Comparison of ENCODE assay signal across 8 mouse cellular contexts in genomic region chr11:46437459-46438000, GRCm38 (mm10). TPM values are rescaled to one million over a fixed set of nuclear protein-coding genes. Genes with fewer than 3 reads are reported as not detected.
DNase-seq lines count a peak whose midpoint lies in the region; ATAC-seq and TF ChIP-seq lines count a peak whose summit lies in the region.

No protein-coding gene starts in this region.

- peaks cover 48% of the 10 kb centered on the region for H3K79me2 ChIP-seq in C2C12 (ENCODE audit: control insufficient read depth, insufficient read depth)

- TF ChIP-seq EP300 in liver, postnatal 0 days (IDR thresholded peaks at IDR 0.05; ENCODE audit: low read depth), result no peak

- no peaks in the 10 kb centered on the region for H3K9me3 ChIP-seq in liver, postnatal 0 days (ENCODE audit: low read length)

- 1% methylated on average over 23 of the region's 23 CpGs for WGBS in cerebellum, adult 2 months
- under 1% methylated on average over 23 of the region's 23 CpGs for whole genome bisulfite sequencing in liver, postnatal 0 days (ENCODE audit: insufficient replicate concordance)

- peak in 1 of 2 experiments; percentile 14 for DNase-seq in cerebellum, adult 2 months
- DNase-seq in cerebellum, adult 9-11 months, result no peak
- no peak for DNase-seq in liver, postnatal 0 days
- DNase-seq in spleen, postnatal 10 days (ENCODE audit: low spot score in 2 of 2), result peak; percentile 66 to 69
- DNase-seq in ovary, postnatal 36 days (ENCODE audit: low spot score), result no peak

- H3K4me3 ChIP-seq in cerebellum, adult 2 months (replicated peaks; ENCODE audit: insufficient read depth, low read depth, low read length), result peak overlapping the region; percentile 71
- H3K4me3 ChIP-seq in C2C12 (ENCODE audit: insufficient read depth, poor library complexity, severe bottlenecking), result peak overlapping the region; percentile 96
- H3K4me3 ChIP-seq in cortical plate, adult 2 months (ENCODE audit: insufficient read depth, low read length), result peak overlapping the region; percentile 72
- H3K4me3 ChIP-seq in liver, postnatal 0 days (ENCODE audit: low read depth, low read length), result peak overlapping the region; percentile 100

- peaks cover 2% of the 10 kb centered on the region; the same call in 1 of the 2 replicates for H3K4me1 ChIP-seq in cerebellum, adult 2 months (ENCODE audit: control insufficient read depth, insufficient read depth, low read length)
- H3K4me1 ChIP-seq in cortical plate, adult 2 months (ENCODE audit: control insufficient read depth, insufficient read depth, low read length), result peaks cover 4% of the 10 kb centered on the region
- peaks cover 9% of the 10 kb centered on the region for H3K4me1 ChIP-seq in liver, postnatal 0 days (ENCODE audit: insufficient read depth)

- H3K4me2 ChIP-seq in liver, postnatal 0 days (ENCODE audit: low read depth, low read length), result peak overlapping the region; percentile 87

- peaks cover 41% of the 10 kb centered on the region for H3K36me3 ChIP-seq in C2C12 (ENCODE audit: control insufficient read depth, insufficient read depth)
- peaks cover 19% of the 10 kb centered on the region for H3K36me3 ChIP-seq in liver, postnatal 0 days (replicated peaks; ENCODE audit: insufficient read depth, low read length)

- no peaks in the 10 kb centered on the region for H3K27me3 ChIP-seq in cerebellum, adult 2 months (ENCODE audit: control insufficient read depth, insufficient read depth, low read length)
- H3K27me3 ChIP-seq in C2C12 (ENCODE audit: control insufficient read depth, insufficient read depth, insufficient read length), result no peaks in the 10 kb centered on the region
- H3K27me3 ChIP-seq in liver, postnatal 0 days (ENCODE audit: insufficient read depth, low read length), result no peaks in the 10 kb centered on the region

- no peak for TF ChIP-seq CTCF in cerebellum, adult 2 months (IDR thresholded peaks at IDR 0.05; ENCODE audit: borderline replicate concordance, insufficient read depth, low read depth, low read length)
- TF ChIP-seq CTCF in C2C12 (IDR thresholded peaks at IDR 0.05; ENCODE audit: control insufficient read depth, insufficient read depth, insufficient read length), result no peak
- TF ChIP-seq CTCF in cortical plate, adult 2 months (IDR thresholded peaks at IDR 0.05; ENCODE audit: extremely low read depth, insufficient read depth, low read length), result no peak
- TF ChIP-seq CTCF in liver, postnatal 0 days (IDR thresholded peaks at IDR 0.05; ENCODE audit: low read depth), result no peak

- peaks cover 32% of the 10 kb centered on the region for H3K79me3 ChIP-seq in C2C12 (ENCODE audit: low read depth)

- peak; percentile 12 to 33; a peak in 2 of 4 replicates for ATAC-seq in hematopoietic stem cell, adult 5-6 weeks (replicated peaks in 1 of 2; ENCODE audit: insufficient read depth in 1 of 2, low FRiP score in 2 of 2, low TSS enrichment in 1 of 2, low read depth in 1 of 2, poor library complexity in 2 of 2, severe bottlenecking in 2 of 2)
- peak; percentile 26 for ATAC-seq in liver, postnatal 0 days

- no peak overlapping the region for H3K27ac ChIP-seq in cerebellum, adult 2 months (ENCODE audit: insufficient read depth, low read length)
- H3K27ac ChIP-seq in cortical plate, adult 2 months (ENCODE audit: insufficient read depth, low read length), result no peak overlapping the region
- peak overlapping the region; percentile 100 for H3K27ac ChIP-seq in liver, postnatal 0 days (ENCODE audit: low read depth)

- H3K9ac ChIP-seq in liver, postnatal 0 days (replicated peaks), result peak overlapping the region; percentile 100

- H3ac ChIP-seq in C2C12 (ENCODE audit: control insufficient read depth, insufficient read length, low read depth), result peak overlapping the region; percentile 100

- TF ChIP-seq POLR2A in cerebellum, adult 2 months (IDR thresholded peaks at IDR 0.05; ENCODE audit: borderline replicate concordance, insufficient read depth, low read length), result no peak
- TF ChIP-seq POLR2A in cortical plate, adult 2 months (IDR thresholded peaks at IDR 0.05; ENCODE audit: extremely low read depth, insufficient read depth, low read length), result no peak

TF ChIP-seq in C2C12, 6 proteins besides CTCF, POLR2A, EP300 and RAD21:
- TF ChIP-seq USF1 (IDR thresholded peaks at IDR 0.05; ENCODE audit: low read depth) (no peak), MAX (IDR thresholded peaks at IDR 0.05) (no peak), FOSL1 (IDR thresholded peaks at IDR 0.05; ENCODE audit: insufficient read depth, low read length, poor library complexity, severe bottlenecking) (no peak), MYOG (IDR thresholded peaks at IDR 0.05; ENCODE audit: control insufficient read depth, extremely low read depth, insufficient read length) (no peak), MYOD1 (IDR thresholded peaks at IDR 0.05; ENCODE audit: control insufficient read depth, insufficient read length, low read depth) (no peak), CEBPB (IDR thresholded peaks at IDR 0.05; ENCODE audit: low read depth) (no peak)

RNA-seq across cellular contexts. Expression of gene Med7, which starts 0.8 kb away (rescaled TPM):
- 37.6 and 39.4 TPM in 2 replicates for polyA plus RNA-seq in cerebellum, adult 2 months (2012; rRNA removed)
- polyA plus RNA-seq in C2C12 (2012; fragmentation: generic; extraction: Trizol), result 19.8 TPM
- 29.4 and 32.8 TPM in 2 replicates for polyA plus RNA-seq in cortical plate, adult 2 months (2012; rRNA removed)
- 35.3 and 36.8 TPM in 2 replicates for total RNA-seq in hematopoietic stem cell, adult 5-6 weeks (2017)
- 39.4 and 41.4 TPM in 2 replicates for polyA plus RNA-seq in liver, postnatal 0 days (2015; fragmentation: Nextera tagmentation; extraction: Ambion mirVana)

RNA-seq across cellular contexts. Expression of gene Havcr2, which starts 17.2 kb away (rescaled TPM):
- polyA plus RNA-seq in cerebellum, adult 2 months (2012; rRNA removed), result 0.35 and 0.70 TPM in 2 replicates
- 3.5 TPM for polyA plus RNA-seq in C2C12 (2012; fragmentation: generic; extraction: Trizol)
- 1.5 and 1.6 TPM in 2 replicates for polyA plus RNA-seq in cortical plate, adult 2 months (2012; rRNA removed)
- 5.2 and 5.9 TPM in 2 replicates for total RNA-seq in hematopoietic stem cell, adult 5-6 weeks (2017)
- 0.28 TPM in 2 replicates for polyA plus RNA-seq in liver, postnatal 0 days (2015; fragmentation: Nextera tagmentation; extraction: Ambion mirVana)

RNA-seq across cellular contexts. Expression of gene Fam71b, which starts 41.2 kb away (rescaled TPM):
- polyA plus RNA-seq in cerebellum, adult 2 months (2012; rRNA removed), result not detected in 2 replicates
- 0.20 TPM for polyA plus RNA-seq in C2C12 (2012; fragmentation: generic; extraction: Trizol)
- not detected in 2 replicates for polyA plus RNA-seq in cortical plate, adult 2 months (2012; rRNA removed)
- total RNA-seq in hematopoietic stem cell, adult 5-6 weeks (2017), result not detected in 2 replicates
- polyA plus RNA-seq in liver, postnatal 0 days (2015; fragmentation: Nextera tagmentation; extraction: Ambion mirVana), result not detected in 2 replicates

RNA-seq across cellular contexts. Expression of gene Itk, which starts 48.2 kb away (rescaled TPM):
- 0.30 and 0.39 TPM in 2 replicates for polyA plus RNA-seq in cerebellum, adult 2 months (2012; rRNA removed)
- 0.05 TPM for polyA plus RNA-seq in C2C12 (2012; fragmentation: generic; extraction: Trizol)
- polyA plus RNA-seq in cortical plate, adult 2 months (2012; rRNA removed), result 0.23 and 0.28 TPM in 2 replicates
- 2.9 and 6.0 TPM in 2 replicates for total RNA-seq in hematopoietic stem cell, adult 5-6 weeks (2017)
- 0.09 and 0.19 TPM in 2 replicates for polyA plus RNA-seq in liver, postnatal 0 days (2015; fragmentation: Nextera tagmentation; extraction: Ambion mirVana)

Comparison
In these comparisons a context has a peak if more than half of its experiments do, and no peak if none do; other contexts are left out.
1. DNase-seq: peak in spleen, postnatal 10 days (2 of 2); none in cerebellum, adult 9-11 months (single experiment), liver, postnatal 0 days (single experiment) and ovary, postnatal 36 days (single experiment).
2. Peak in every context shown above with its lines, with median percentiles within 50 percentile points of each other: H3K4me3 ChIP-seq.